Mouse (Mus musculus): ENCODE data around the gene Galnt12. TPM values are rescaled to one million over a fixed set of nuclear protein-coding genes. Genes with fewer than 3 reads are reported as not detected.
"Not testable (repeated sequence)": the region's sequence is repeated elsewhere in the genome, so short reads cannot be mapped to it uniquely, and the experiment has no call there.

The Galnt12 gene
- polyA plus RNA-seq, 1 experiment from 2014 or later: 23.1 TPM

DNA sequence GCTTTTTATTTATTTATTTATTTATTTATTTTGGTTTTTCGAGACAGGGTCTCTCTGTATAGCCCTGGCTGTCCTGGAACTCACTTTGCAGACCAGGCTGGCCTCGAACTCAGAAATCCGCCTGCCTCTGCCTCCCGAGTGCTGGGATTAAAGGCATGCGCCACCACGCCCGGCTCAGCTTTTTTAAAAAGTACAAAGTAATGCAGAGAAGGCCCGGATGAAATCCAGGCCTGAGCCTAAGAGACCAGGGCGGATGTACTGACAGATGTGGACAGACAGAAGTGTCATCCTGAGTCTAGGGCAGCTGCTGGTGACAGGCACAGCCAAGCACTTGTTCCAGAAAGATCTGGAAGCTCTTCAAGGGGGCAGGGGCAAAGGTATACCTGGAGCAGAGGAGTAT lies 36.5 kb upstream of the Galnt12 start:
- H3K36me3 ChIP-seq (ENCODE audit: control insufficient read depth, insufficient read depth, low read length); H3K9me3 ChIP-seq (ENCODE audit: control insufficient read depth, low read depth, low read length); ATAC-seq (ENCODE audit: insufficient number of reproducible peaks, insufficient read depth, low FRiP score, low read depth); H3K27ac ChIP-seq (ENCODE audit: low read length); H3K27me3 ChIP-seq (ENCODE audit: control insufficient read depth, insufficient read depth, low read length); H3K4me3 ChIP-seq (ENCODE audit: low read depth, low read length); H3K9ac ChIP-seq (replicated peaks; ENCODE audit: low read depth, low read length); H3K4me2 ChIP-seq (replicated peaks; ENCODE audit: low read depth, low read length): not testable (repeated sequence)
- peaks cover 18% of the 10 kb centered on the region; the same call in 1 of the 2 replicates for H3K4me1 ChIP-seq (ENCODE audit: control insufficient read depth, insufficient read depth, low read length)
- 93% methylated on average over 9 of the region's 9 CpGs for WGBS

- Histone ChIP-seq H3K4me3 (ENCODE audit: low read depth, low read length) (no peak overlapping the region), H3K27ac (ENCODE audit: low read length) (no peak overlapping the region), H3K27me3 (ENCODE audit: control insufficient read depth, insufficient read depth, low read length) (no peaks in the 10 kb centered on the region), H3K36me3 (ENCODE audit: control insufficient read depth, insufficient read depth, low read length) (no peaks in the 10 kb centered on the region), H3K4me2 (replicated peaks; ENCODE audit: low read depth, low read length) (no peak overlapping the region), H3K4me1 (ENCODE audit: control insufficient read depth, insufficient read depth, low read length) (peaks cover 16% of the 10 kb centered on the region; the same call in 1 of the 2 replicates), H3K9ac (replicated peaks; ENCODE audit: low read depth, low read length) (no peak overlapping the region), H3K9me3 (ENCODE audit: control insufficient read depth, low read depth, low read length) (no peaks in the 10 kb centered on the region)
- WGBS: 95% methylated on average over 6 of the region's 6 CpGs
- no peak for ATAC-seq (ENCODE audit: insufficient number of reproducible peaks, insufficient read depth, low FRiP score, low read depth)
Measured at GRCm38 (mm10) chr4:47055570-47056080, 36.1 kb upstream of the Galnt12 start.

DNA sequence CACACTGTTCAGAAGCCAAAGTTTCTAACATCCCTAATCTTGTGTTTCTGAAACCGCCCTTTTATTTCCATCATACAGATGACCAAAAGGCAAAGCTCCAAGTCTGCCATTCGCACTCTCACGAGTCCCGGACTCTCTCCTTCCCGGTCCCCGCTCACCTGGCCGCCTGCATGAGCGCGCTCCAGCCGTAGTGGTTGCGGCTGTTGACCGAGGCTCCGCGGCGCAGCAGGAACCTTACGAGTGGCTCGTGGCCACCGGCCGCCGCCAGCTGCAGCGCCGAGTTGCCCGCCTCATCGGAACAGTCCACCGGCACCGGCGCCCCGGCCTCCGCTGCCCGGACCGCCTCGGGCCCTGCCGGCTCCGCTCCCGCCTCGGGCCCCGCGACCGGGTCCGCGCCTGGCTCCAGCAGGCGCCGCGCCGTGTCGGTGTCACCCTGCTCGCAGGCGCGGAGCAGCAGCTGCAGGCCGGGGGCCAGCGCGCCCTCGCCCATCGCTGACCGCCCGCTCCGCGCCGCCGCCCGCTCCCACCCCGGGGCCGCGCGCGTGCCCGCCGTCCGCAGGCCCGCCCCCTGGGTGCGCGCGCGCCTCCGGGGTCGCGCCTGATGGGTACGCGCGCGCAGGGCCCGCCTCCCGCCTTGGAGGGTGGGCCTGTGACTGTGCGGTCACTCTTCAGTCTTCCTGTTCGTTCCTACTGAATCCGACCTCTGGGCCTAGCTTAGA lies 34.8 kb upstream of the Galnt12 start, which contains the start of gene Anks6:
TSS of gene Anks6 (minus strand) at position 637 of the 719 bp plus-strand sequence.
- Histone ChIP-seq H3K27me3 (ENCODE audit: control insufficient read depth, insufficient read depth, low read length) (no peaks in the 10 kb centered on the region), H3K4me1 (ENCODE audit: control insufficient read depth, insufficient read depth, low read length) (peaks cover 4% of the 10 kb centered on the region; the same call in 1 of the 2 replicates), H3K9me3 (ENCODE audit: control insufficient read depth, low read depth, low read length) (no peaks in the 10 kb centered on the region), H3K4me3 (ENCODE audit: low read depth, low read length) (peak within 1 kb of the TSS; percentile 81), H3K27ac (ENCODE audit: low read length) (peak within 1 kb of the TSS; percentile 61; the same call in 1 of the 2 replicates), H3K4me2 (replicated peaks; ENCODE audit: low read depth, low read length) (peak within 1 kb of the TSS; percentile 62), H3K9ac (replicated peaks; ENCODE audit: low read depth, low read length) (peak within 1 kb of the TSS; percentile 81), H3K36me3 (ENCODE audit: control insufficient read depth, insufficient read depth, low read length) (no peaks in the 10 kb centered on the region)
- peak; percentile 89 for ATAC-seq (ENCODE audit: insufficient number of reproducible peaks, insufficient read depth, low FRiP score, low read depth)
- WGBS: under 1% methylated on average over 85 of the region's 86 CpGs

DNA sequence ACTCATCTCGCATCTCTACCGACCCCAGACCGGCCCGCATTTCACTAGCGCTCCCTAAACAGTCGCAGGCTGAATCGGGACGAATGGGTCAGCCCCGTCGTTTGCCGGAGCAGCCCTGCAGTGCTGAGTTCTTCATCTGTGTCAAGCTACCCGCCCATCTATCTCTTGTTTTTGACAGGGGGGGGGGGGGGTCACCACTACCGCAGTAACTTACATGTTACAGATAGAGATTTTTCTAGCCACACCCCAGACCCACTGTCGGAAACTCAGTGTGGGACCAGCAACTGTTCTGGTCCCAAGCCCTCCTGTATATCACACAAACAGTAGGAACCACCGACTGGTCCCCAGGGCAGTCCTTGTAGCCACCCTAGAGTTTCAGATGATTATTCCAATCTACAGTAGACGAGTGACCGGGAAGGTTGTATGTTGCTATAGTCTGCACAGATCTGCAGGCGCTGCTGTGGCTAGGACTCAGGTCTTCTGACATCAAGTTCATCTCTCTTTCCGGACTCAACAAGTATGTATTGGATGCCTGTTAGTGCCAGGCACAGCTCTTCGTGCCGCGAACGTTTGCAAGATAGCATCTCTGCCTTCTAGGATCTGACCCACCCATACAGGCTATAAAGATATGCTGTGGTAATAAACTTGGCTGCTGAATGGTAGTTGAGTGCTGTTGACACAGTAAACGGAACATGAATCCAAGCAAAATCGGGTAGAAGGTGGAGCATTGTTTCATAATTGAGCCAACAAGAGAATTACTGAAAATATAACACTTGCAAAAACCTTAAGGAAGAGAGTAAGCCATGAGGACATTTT lies 34.0 kb upstream of the Galnt12 start:
- Histone ChIP-seq H3K9ac (replicated peaks; ENCODE audit: low read depth, low read length) (peak overlapping the region; percentile 81; the same call in 1 of the 2 replicates), H3K4me1 (ENCODE audit: control insufficient read depth, insufficient read depth, low read length) (peaks cover 3% of the 10 kb centered on the region; the same call in 1 of the 2 replicates), H3K27ac (ENCODE audit: low read length) (no peak overlapping the region), H3K4me3 (ENCODE audit: low read depth, low read length) (peak overlapping the region; percentile 81), H3K9me3 (ENCODE audit: control insufficient read depth, low read depth, low read length) (no peaks in the 10 kb centered on the region), H3K36me3 (ENCODE audit: control insufficient read depth, insufficient read depth, low read length) (no peaks in the 10 kb centered on the region), H3K4me2 (replicated peaks; ENCODE audit: low read depth, low read length) (peak overlapping the region; percentile 62), H3K27me3 (ENCODE audit: control insufficient read depth, insufficient read depth, low read length) (no peaks in the 10 kb centered on the region)
- ATAC-seq (ENCODE audit: insufficient number of reproducible peaks, insufficient read depth, low FRiP score, low read depth): peak; percentile 14; the same call in 1 of the 2 replicates
- WGBS: 30% methylated on average over 25 of the region's 25 CpGs

DNA sequence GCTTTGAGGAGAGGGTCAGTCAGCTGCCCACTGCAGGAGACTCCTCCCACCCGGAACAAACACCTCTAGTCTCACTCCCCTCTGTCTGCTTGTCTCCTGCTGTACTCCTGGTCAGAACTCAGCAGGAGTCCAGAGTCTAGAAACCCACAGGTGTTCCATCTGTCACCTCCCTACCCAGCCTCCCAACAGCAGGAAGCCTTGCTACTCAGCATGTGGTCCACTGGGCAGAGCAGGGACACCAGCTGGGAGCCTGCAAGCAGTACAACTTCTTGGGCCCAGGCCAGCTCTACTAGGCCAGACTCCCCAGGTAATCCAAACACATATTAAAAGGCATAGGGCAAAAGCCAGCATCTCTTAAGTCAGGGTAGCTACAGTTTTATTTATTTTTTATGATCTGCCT lies 30.8 kb upstream of the Galnt12 start:
- Histone ChIP-seq H3K27ac (ENCODE audit: low read length) (no peak overlapping the region), H3K9me3 (ENCODE audit: control insufficient read depth, low read depth, low read length) (no peaks in the 10 kb centered on the region), H3K4me1 (ENCODE audit: control insufficient read depth, insufficient read depth, low read length) (peaks cover 3% of the 10 kb centered on the region; the same call in 1 of the 2 replicates), H3K4me2 (replicated peaks; ENCODE audit: low read depth, low read length) (no peak overlapping the region), H3K9ac (replicated peaks; ENCODE audit: low read depth, low read length) (no peak overlapping the region), H3K4me3 (ENCODE audit: low read depth, low read length) (no peak overlapping the region), H3K27me3 (ENCODE audit: control insufficient read depth, insufficient read depth, low read length) (no peaks in the 10 kb centered on the region), H3K36me3 (ENCODE audit: control insufficient read depth, insufficient read depth, low read length) (no peaks in the 10 kb centered on the region)
- WGBS: 11% methylated on average over 1 of the region's 1 CpGs
- no peak for ATAC-seq (ENCODE audit: insufficient number of reproducible peaks, insufficient read depth, low FRiP score, low read depth)

GRCm38 (mm10) chr4:47075054-47075453 lies 16.7 kb upstream of the Galnt12 start:
- H3K36me3 ChIP-seq (ENCODE audit: control insufficient read depth, insufficient read depth, low read length): no peaks in the 10 kb centered on the region
- no peak overlapping the region for H3K9ac ChIP-seq (replicated peaks; ENCODE audit: low read depth, low read length)
- no peak overlapping the region for H3K4me2 ChIP-seq (replicated peaks; ENCODE audit: low read depth, low read length)
- ATAC-seq (ENCODE audit: insufficient number of reproducible peaks, insufficient read depth, low FRiP score, low read depth): peak; percentile 82
- 39% methylated on average over 2 of the region's 2 CpGs for WGBS
- no peaks in the 10 kb centered on the region for H3K27me3 ChIP-seq (ENCODE audit: control insufficient read depth, insufficient read depth, low read length)
- no peaks in the 10 kb centered on the region for H3K9me3 ChIP-seq (ENCODE audit: control insufficient read depth, low read depth, low read length)
- no peak overlapping the region for H3K27ac ChIP-seq (ENCODE audit: low read length)
- no peaks in the 10 kb centered on the region for H3K4me1 ChIP-seq (ENCODE audit: control insufficient read depth, insufficient read depth, low read length)
- no peak overlapping the region for H3K4me3 ChIP-seq (ENCODE audit: low read depth, low read length)

GRCm38 (mm10) chr4:47079997-47080646 lies 11.6 kb upstream of the Galnt12 start:
- no peaks in the 10 kb centered on the region for H3K36me3 ChIP-seq (ENCODE audit: control insufficient read depth, insufficient read depth, low read length)
- H3K9ac ChIP-seq (replicated peaks; ENCODE audit: low read depth, low read length): no peak overlapping the region
- 86% methylated on average over 17 of the region's 17 CpGs for WGBS
- no peak overlapping the region for H3K27ac ChIP-seq (ENCODE audit: low read length)
- H3K27me3 ChIP-seq (ENCODE audit: control insufficient read depth, insufficient read depth, low read length): no peaks in the 10 kb centered on the region
- no peak for ATAC-seq (ENCODE audit: insufficient number of reproducible peaks, insufficient read depth, low FRiP score, low read depth)
- H3K9me3 ChIP-seq (ENCODE audit: control insufficient read depth, low read depth, low read length): no peaks in the 10 kb centered on the region
- H3K4me3 ChIP-seq (ENCODE audit: low read depth, low read length): no peak overlapping the region
- H3K4me2 ChIP-seq (replicated peaks; ENCODE audit: low read depth, low read length): no peak overlapping the region
- H3K4me1 ChIP-seq (ENCODE audit: control insufficient read depth, insufficient read depth, low read length): no peaks in the 10 kb centered on the region

GRCm38 (mm10) chr4:47080647-47081010 lies 11.1 kb upstream of the Galnt12 start:
- Histone ChIP-seq H3K27me3 (ENCODE audit: control insufficient read depth, insufficient read depth, low read length) (no peaks in the 10 kb centered on the region), H3K9me3 (ENCODE audit: control insufficient read depth, low read depth, low read length) (no peaks in the 10 kb centered on the region), H3K4me2 (replicated peaks; ENCODE audit: low read depth, low read length) (no peak overlapping the region), H3K4me3 (ENCODE audit: low read depth, low read length) (no peak overlapping the region), H3K9ac (replicated peaks; ENCODE audit: low read depth, low read length) (no peak overlapping the region), H3K4me1 (ENCODE audit: control insufficient read depth, insufficient read depth, low read length) (no peaks in the 10 kb centered on the region), H3K27ac (ENCODE audit: low read length) (no peak overlapping the region), H3K36me3 (ENCODE audit: control insufficient read depth, insufficient read depth, low read length) (no peaks in the 10 kb centered on the region)
- WGBS: 89% methylated on average over 4 of the region's 4 CpGs
- ATAC-seq (ENCODE audit: insufficient number of reproducible peaks, insufficient read depth, low FRiP score, low read depth): no peak

Measured in stomach, embryonic 14.5 days (tissue).